Mouse (Mus musculus) brain, embryonic 18.5 days (tissue): ENCODE results near the gene Gtpbp8.
A peak's percentile ranks its signal among the peaks of the same experiment; 100 is the strongest.

Source experiments
- DNase-seq: peaks from one replicate; pipeline ENCODE4 v3.0.0-alpha.2; 2012; ENCODE audit warnings: low read depth, low spot score

Gtpbp8 gene

DNA sequence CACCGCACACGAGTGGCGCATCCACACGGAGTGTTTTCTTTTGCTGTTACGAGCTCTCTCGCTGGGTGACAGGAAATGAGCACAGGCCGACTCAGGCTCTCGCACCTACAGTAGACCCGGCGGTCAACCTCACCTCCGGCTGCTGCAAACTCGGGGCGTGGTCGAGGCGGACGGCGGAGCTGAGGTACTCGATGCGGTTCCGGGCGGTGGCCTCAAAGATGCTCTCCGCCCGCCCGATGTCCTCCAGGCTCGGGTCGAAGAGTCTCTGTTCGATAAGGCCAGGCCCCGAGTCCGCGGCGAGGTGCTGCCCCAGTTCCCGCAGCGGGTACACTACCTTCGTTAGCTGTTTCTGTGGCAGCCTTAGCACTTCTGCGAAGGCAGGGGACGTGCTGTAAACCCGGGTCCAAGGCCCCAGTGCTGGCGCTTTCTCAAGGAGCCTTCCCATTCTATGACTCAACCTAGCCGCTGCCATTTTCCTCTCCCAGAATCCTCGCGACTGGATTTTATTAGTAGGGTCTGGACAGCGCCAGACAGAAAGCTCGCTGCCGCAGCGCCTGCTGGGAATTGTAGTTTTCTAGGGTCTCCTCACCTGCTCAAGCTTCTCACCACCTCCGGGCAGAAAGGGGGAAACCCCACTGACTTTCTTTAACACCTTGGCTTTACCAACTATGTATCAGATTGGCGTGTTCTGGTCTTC is at the start of gene Gtpbp8:
Gene Gtpbp8, minus strand, starts transcription at position 498 of the 697 bp plus-strand sequence.
- DNase-seq = peak; percentile 77

DNA sequence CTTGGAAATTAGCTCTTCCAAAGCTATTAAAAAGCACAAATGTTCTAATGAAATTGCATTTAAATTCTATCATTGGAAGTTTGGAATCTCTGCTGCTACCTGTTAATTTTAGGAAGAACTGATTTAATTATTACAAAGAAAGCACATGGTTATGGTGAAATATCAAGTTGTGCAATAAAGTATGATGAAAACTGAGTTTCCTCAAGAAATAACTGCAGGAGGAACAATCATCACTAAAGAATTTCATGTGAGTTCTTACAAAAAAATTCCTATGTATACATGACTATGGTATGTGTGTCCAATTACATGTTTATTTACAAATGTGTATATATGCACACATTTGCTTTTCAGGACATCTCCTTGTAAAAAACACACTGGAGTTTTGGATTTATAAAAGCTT is 48.3 kb upstream of the Gtpbp8 start:
- no peak for DNase-seq

DNA sequence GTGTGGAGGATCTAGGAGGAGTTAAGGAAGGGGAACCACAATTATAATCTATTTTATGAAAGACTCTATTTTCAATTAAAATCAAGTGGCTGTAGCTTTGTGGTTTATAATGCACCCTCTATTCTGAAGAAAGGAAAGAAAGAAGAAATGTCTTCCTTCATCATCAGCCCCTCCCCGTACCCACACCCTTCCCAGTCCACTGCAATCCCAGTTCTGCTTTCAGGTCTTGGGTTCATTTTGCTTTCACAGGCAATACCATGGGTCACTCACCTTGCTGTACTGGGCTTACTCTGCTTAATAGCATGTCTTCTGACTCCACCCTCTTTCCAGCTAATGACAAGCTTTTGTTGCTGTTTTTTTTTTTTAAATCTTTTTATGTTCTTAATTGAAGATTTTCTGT is 40.8 kb upstream of the Gtpbp8 start:
- DNase-seq = no peak

DNA sequence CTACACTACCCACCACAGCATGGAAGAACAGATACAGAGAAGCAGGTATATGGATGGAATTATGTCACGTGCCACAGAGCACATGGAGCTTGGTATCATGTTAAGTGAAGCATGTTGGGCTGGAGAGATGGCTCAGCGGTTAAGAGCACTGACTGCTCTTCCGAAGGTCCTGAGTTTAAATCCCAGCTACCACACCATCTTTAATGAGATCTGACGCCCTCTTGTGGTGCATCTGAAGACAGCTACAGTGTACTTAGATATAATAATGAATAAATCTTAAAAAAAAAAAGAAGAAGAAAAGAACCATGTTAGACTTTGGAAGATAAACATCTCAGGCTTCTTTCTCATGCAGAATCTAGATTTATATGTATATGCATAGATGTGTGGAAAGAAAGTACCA is 34.6 kb upstream of the Gtpbp8 start:
- DNase-seq = no peak

DNA sequence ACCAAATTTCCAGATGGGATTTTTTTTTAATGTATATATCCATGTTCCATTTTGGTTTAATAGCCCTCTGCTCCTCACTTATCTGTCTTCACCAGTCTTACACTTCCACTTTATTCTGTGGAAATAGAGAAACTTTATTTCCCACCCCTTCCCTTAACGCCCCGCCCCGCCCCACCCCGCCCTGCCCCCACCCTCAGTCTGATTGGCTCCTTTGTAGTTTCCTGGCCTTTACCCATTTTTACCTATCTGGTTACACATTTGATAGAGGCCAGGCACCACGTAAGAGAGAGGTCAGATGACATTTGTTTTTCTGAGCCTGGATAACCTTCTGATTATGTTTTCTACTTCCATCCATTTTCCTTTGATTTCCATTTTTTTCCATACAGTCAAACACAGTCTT is 33.3 kb upstream of the Gtpbp8 start:
- no peak for DNase-seq

DNA sequence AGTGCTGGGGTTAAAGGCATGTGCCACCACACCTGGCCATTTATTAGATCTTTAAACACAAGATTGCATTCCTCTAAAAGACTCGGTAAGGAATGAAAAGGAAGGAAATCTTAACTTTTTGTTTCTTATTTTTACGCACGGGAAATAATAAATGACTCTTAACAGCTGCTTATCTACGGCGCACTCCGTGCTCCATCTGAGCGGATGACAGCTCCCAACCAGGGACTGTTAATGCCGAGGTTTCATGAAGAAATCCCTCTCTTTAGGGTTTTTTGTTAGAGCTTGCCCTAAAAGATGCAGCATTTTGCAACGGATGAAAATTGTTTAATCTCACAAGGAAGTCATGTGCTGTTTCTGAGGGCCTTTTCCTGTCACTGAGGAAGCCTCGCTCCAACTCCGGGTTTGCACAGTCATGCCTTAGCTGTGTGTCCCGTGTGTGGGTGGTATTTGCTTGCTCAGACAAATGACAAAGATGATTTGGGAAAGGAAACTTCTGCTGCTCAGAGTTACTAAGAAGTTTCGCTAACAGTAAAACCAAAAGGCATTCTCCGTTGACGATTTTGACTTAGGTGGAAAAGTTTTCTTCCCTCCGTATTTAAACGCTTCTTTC is 32.5 kb upstream of the Gtpbp8 start:
- no peak for DNase-seq

DNA sequence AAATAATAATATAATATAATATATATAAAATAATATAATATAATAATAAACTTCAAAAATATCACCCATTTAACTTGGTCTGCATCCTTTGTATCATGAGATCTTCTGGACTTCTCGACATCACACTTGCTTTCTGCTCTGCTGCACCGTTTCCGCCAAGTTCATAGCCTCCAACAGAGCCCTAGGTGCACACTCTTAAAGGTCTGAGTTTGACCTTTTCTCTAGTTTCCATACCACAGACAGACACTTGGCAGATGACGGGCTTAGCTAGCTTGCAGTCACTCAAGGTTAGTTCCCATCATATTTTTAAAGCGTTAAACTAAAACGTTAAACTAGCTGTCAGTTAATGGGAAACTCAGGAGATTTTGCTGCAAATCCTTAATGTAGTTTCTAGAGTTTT is 28.0 kb upstream of the Gtpbp8 start:
- no peak for DNase-seq

DNA sequence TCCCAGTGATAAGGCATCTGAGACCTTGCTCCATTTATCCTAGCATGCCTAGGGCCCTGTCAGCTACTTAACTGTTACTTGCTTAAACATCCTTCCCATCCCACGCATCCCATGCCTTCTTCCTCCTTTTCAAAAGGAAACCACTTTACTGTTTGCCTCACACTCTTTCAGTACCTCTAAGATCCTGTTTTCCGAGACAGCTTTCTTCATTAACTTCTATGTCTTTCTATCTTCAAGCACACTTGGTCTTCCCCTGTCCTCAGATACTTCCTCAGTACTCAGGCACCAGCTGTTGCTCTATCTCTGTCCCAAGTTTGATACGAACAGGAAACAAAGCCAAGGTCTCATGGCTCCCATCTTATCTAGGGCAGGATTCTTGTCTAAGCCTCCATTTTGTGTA is 27.5 kb upstream of the Gtpbp8 start:
- no peak for DNase-seq

DNA sequence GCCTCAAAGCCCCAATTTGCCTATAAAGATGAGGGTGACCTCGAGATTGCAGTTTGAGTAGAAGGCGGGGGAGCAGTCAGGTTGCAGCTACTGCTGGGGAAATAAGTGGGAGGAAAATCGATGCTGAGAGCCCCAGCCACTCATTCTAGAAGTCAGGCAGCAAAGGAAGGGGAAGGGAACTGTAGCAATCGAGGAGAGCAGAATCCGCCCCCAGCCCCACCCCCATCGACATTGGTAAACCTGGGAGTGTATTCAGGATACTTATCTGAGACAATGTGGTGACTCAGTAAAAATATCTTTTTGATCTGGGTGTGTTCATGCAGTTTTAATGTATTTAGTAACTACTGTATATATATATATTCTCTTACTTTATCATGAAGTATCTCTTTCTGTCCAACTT is 26.4 kb upstream of the Gtpbp8 start:
- no peak for DNase-seq

DNA sequence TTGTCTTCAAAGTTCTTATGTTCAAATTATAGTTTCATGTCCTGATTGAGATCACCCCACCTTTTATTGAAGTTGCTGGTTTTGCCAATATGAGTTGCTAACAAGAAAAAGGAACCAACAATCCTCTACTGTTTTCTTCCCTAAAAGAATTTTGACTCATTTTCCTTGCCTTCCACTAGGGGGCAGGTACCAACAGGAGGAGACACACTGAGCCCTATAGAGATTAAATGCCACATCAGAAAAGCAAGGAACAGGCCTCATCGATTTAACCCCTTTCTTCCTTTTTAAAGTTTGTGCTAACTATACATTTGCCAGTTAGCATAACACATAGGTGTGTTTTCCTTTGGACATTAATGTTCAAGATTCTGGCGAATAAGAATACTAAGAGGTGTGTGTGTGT is 21.8 kb upstream of the Gtpbp8 start:
- no peak for DNase-seq

DNA sequence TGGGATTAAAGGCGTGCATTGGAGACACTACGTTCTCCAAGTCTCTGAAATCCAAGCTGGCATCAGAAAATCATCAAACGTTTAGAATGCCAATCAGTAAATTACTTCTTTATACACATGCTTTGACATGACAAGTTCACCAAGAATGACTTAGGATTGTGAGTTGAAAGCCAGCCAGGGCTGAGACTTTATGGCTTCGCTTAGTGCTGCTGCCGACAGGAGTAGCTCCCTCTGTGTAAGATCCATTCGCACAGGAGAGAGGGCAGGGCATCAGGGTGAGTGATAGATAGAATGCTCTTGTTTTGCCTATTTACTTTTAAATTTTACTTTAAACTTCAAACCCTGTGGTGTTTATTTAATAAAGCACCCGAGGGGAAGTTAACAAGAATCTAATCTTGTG is 21.3 kb upstream of the Gtpbp8 start:
- DNase-seq = no peak

DNA sequence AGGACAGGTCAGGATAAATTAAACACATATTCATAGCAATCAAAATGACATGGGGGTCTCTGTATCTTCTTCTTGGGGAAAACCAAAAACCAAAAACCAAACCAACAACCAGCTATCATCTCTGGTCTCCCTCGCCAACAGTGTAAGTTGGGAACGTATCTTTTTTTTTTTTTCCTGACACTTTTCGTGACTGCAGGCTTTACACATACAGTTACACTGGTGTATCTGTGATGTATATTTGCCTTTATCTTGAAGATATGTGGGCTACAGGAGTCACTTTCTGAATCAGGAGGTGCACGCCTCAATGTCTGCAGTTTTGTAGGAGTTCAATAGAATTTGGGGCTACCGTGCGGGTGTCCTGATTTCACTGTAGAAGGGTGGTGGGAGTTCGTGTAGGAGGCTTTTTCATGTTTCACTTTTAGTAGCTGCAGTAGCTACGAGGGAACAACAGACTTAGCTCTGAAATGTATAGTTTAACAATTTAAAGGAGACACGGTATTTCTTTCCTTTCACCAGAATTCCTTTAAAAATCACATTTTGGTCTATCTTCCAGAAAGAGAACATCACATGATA is 20.2 kb upstream of the Gtpbp8 start:
- no peak for DNase-seq

DNA sequence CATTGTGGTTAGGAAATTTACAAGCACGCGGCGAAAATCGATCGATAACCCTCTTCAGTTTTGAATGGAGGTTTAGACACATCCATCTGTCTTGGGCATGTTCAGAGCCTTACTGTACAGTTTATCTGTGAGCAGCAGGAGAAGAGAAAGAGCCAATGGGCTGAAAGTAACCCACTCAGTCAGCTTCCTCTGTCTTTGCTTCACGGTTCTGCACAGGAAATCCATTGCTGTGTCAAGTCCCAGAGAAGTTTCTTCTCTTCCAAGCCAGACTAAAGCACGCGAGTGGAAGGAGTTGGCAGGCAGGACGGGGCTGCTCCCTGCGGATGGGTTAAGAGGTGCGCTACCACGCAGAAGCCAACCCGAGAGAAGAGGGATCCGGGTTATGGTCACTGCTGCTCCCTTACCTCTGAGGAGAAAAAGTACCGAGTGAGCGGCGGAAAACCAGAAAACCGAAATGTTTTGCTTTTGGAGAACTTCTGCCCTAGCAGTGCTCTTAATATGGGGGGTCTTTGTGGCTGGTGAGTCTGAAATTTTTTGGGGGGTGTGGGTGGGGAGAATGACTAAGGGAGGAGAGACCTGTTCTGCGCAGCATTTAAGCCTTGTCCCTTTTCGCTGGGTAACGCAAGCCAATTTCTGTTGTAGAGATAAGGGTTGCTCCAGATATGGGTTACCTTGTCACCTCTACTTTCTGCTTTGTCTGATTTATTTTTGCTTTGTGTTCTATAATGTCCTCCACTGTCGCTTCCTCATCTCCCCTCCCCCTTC is 19.6 kb upstream of the Gtpbp8 start, which contains the start of gene Cd200r1:
Gene Cd200r1, plus strand, starts transcription at position 182 of the 765 bp plus-strand sequence.
- DNase-seq = no peak

DNA sequence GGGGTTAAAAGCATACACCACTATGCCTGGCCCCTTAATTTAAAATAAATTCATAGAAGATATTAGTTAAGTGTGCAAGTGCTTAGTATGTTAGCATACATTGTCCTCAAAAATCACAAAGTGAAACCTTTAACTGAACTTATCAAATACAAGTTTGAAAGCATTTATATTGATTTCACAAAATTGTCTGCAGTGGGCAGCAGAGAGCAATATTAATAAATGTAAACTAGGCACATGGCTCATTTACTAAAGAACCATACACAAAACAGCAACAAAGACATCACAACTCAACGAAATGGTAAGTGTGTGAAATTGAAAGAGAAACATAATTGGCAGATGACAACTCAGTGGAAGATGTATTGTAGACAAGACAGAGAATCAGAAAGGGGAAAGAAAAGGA is 15.6 kb upstream of the Gtpbp8 start:
- no peak for DNase-seq

DNA sequence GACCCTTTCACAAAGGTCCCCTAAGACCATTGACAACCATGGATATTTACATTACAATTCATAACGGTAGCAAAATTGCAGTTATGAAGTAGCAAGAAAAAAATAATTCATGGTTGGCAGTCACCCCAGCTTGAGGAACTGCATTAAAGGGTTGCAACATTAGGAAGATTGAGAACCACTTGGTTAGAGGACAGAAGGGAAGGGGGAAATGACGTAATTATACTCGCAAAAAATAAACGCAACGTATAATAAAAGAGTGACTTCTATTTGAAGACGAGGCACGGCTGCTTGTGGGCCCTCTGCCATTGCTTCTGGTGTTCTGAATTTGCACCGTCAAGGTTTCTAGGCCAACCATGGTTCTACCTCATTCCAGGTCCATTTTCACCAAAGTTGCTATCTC is 11.5 kb upstream of the Gtpbp8 start:
- no peak for DNase-seq

DNA sequence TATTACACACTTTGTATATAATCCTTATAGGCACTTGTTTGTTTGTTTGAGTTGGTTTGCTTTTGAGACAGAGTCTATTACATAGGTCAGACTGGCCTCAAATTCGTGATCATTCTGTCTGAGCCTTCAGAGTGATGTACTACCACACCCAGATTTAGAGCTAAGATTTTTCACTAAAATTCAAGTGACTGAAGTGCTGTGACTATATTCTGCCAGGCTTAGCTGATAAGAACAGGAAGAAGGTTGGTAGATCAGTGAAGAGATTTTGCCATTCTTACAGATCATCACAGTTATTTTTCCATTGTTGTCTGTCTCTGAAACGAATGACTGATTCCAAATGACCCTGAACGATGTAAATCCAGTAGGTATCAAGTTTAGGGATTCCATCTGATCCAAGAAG is 1.8 kb upstream of the Gtpbp8 start:
- no peak for DNase-seq

DNA sequence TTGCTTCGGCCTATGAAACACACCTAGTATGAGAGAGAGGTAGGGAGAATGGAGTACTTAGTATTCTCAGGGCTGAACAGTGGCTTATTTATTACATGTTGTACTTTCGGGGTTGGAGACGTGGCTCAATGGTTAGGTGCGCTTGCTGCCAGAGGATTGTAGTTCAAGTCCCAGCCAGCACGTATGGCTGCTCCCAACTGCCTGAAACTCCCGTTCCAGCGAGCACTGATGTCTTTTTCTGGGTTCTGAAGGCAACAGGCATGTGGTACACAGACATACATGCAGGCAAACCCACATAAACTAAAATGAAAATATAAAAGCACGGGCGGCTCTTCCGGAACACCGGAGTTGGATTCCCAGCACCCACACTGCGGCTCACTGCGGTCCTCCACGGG is 695 bp downstream of the Gtpbp8 start:
- no peak for DNase-seq

DNA sequence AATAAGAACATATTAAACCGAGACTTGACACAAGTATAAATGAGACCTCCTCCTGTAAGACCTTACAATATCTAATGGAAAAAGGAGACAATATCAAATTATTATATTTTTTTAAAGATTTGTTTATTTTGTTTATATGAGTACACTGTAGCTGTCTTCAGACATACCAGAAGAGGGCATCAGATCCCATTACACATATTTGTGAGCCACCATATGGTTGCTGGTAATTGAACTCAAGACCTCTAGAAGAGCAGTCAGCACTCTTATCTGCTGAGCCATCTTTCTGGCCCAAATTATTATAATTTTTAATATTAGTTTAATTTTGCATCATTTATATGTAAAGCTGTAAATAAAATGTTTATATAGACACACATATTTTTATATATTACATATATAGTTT is 3.4 kb downstream of the Gtpbp8 start:
- no peak for DNase-seq

DNA sequence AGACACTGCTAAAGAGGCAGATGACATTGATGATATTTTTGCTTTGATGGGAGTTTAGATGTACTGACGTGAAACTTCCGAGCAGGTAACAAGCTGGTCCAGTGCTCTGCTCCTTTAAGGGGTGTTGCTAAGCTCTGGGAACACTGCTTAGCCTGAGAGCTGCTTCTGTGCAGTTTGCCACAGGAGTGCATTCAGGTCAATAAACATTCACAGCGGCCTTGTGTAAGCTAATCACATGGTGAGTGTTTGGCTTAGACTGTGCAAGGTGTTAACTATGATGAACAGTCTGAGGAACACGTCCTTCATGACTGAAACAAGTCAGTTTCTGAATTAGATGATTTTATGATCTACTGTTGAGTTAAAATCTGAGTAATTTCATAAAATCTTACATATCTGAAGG is 10.0 kb downstream of the Gtpbp8 start:
- no peak for DNase-seq

DNA sequence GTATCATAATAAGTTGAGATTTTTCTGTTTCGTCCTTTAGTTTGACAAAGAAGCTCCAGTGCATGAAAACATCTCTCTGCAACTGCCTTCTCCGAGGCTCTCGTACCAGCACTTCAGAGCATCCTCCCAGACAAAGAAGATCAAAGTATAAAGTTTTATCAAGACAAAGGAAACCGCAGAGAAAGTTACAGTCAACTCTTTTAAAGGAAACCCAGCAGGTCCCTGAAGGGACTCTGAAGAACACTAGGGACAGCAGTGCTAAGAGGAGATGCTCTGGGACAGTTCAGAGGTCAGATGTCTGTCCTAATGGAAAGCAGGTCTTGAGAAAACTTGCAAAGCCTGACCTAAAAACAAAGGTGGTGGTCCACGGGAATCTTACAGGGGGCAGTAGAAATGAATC is 10.5 kb downstream of the Gtpbp8 start:
- no peak for DNase-seq

DNA sequence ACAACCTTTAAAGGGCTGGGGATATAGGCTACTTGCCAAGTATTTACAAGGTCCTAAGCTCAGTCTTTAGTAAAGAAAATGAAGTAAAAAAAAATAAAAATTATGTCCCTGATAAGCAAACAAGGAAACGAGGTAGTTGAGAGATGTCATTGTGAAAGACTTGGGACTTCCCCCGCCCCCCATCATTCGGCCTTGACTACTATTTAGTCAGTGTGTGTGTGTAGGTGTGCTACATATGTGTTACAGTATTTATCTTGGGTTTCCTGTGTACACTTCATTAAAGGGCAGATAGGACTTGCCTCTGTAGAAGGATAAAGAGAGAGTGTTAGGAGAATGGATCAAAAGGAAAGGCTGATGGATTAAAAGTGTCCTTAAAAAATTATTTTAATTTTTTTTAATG is 12.1 kb downstream of the Gtpbp8 start:
- no peak for DNase-seq

DNA sequence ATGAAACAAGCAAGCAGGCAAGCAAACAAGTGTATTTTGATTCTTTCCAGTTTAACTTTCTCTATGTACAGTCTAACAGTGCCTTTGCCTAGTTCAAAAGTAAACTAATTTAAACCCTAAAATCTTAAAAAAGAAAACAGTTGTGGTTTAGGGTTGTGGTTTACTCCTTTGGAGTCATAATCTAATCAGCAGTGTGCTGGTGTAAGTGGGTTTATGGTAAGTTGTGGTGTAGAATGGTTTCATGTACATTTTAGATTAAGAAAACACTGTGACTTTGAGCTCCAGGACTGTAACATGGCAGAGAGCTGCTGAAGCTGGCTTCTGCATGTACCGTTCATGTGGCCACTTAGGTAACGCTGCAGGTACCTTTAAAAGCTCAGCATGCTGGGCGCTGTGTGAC is 18.6 kb downstream of the Gtpbp8 start:
- DNase-seq = no peak
